Mouse (Mus musculus): ENCODE measurements around the gene Pygl. TPM values are rescaled to one million over a fixed set of nuclear protein-coding genes. Genes with fewer than 3 reads are reported as not detected.

Pygl gene
- total and polyA plus RNA-seq, 3 experiments = 13.9 to 26.9 TPM; not detected in 1

DNA sequence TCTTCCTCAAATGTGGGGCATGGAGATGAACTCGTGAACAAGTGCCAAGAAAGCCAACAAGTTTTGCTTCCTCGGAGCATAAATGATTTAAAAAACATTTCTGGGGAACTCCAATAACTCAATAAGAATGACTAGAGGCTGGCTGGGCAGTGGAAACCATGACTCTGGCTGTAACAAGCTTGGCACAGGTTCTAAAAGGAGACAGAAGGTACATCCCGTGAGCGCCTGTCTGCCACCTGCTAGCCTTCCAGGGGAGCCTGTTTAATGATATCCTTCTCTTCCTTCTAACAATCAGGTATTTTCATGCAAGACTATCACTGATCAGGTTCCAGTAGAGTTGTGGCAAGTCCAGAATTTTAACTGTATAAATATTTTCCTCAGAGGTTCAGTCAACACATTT, 18.8 kb downstream of the Pygl start:
- H3K27ac ChIP-seq (ENCODE audit: control insufficient read depth, low read depth, low read length) = no peak overlapping the region
- H3K4me3 ChIP-seq (ENCODE audit: control insufficient read depth in 1 of 2, insufficient read depth in 1 of 2, low read depth in 2 of 2, low read length in 2 of 2) = no peak overlapping the region
- no peaks in the 10 kb centered on the region for H3K79me2 ChIP-seq (ENCODE audit: control insufficient read depth, insufficient read depth, low read length, poor library complexity)
- no peak overlapping the region for H3K9ac ChIP-seq (ENCODE audit: control insufficient read depth, low read depth, low read length, poor library complexity, severe bottlenecking)
- H3K4me1 ChIP-seq (ENCODE audit: control insufficient read depth in 1 of 2, insufficient read depth in 2 of 2, low read length in 2 of 2) = no peaks in the 10 kb centered on the region
- H3K36me3 ChIP-seq (ENCODE audit: control insufficient read depth in 1 of 2, insufficient read depth in 2 of 2, low read length in 2 of 2) = no peaks in the 10 kb centered on the region; a peak in 1 of 4 replicates
- H3K27me3 ChIP-seq (ENCODE audit: control insufficient read depth in 1 of 2, insufficient read depth in 2 of 2, low read length in 2 of 2) = no peaks in the 10 kb centered on the region
- no peak for DNase-seq (ENCODE audit: low read depth, low spot score)
- H3K9me3 ChIP-seq (replicated peaks; ENCODE audit: insufficient read depth, low read length) = no peaks in the 10 kb centered on the region
- TF ChIP-seq UBTF (IDR thresholded peaks at IDR 0.05; ENCODE audit: borderline replicate concordance, insufficient read depth, low read depth, low read length) (no peak), TAL1 (IDR thresholded peaks at IDR 0.05; ENCODE audit: low read length) (no peak), ETS1 (IDR thresholded peaks at IDR 0.05; ENCODE audit: low read depth, low read length) (no peak), RCOR1 (IDR thresholded peaks at IDR 0.05; ENCODE audit: low read depth, low read length) (no peak), RAD21 (IDR thresholded peaks at IDR 0.05; ENCODE audit: low read depth, low read length) (no peak), TBP (IDR thresholded peaks at IDR 0.05; ENCODE audit: low read depth, low read length) (no peak), ZKSCAN1 (IDR thresholded peaks at IDR 0.05; ENCODE audit: low read depth, low read length) (no peak), ZC3H11A (IDR thresholded peaks at IDR 0.05; ENCODE audit: low read depth, low read length) (no peak), MAZ (IDR thresholded peaks at IDR 0.05; ENCODE audit: low read depth, low read length) (no peak), ZMIZ1 (IDR thresholded peaks at IDR 0.05; ENCODE audit: low read depth, low read length) (no peak), CHD2 (IDR thresholded peaks at IDR 0.05; ENCODE audit: low read length) (no peak), ZNF384 (IDR thresholded peaks at IDR 0.05; ENCODE audit: low read depth, low read length) (no peak), CTCF (IDR thresholded peaks at IDR 0.05 in 2 of 3, conservative IDR thresholded peaks at IDR 0.05 in 1 of 3; ENCODE audit: control insufficient read depth in 1 of 3, insufficient read depth in 1 of 3, low read depth in 2 of 3, low read length in 3 of 3, poor library complexity in 1 of 3, severe bottlenecking in 1 of 3) (no peak), NRF1 (IDR thresholded peaks at IDR 0.05; ENCODE audit: insufficient read depth, low read depth, low read length, poor library complexity, severe bottlenecking) (no peak), USF2 (IDR thresholded peaks at IDR 0.05; ENCODE audit: borderline replicate concordance in 1 of 2, insufficient read depth in 1 of 2, low read depth in 1 of 2, low read length in 2 of 2) (no peak), POLR2A (IDR thresholded peaks at IDR 0.05; ENCODE audit: control insufficient read depth in 1 of 2, insufficient read depth in 1 of 2, low read depth in 1 of 2, low read length in 2 of 2, poor library complexity in 1 of 2) (no peak), POLR2AphosphoS2 (IDR thresholded peaks at IDR 0.05; ENCODE audit: low read length) (no peak), BHLHE40 (IDR thresholded peaks at IDR 0.05; ENCODE audit: borderline replicate concordance, low read depth, low read length) (no peak)

DNA sequence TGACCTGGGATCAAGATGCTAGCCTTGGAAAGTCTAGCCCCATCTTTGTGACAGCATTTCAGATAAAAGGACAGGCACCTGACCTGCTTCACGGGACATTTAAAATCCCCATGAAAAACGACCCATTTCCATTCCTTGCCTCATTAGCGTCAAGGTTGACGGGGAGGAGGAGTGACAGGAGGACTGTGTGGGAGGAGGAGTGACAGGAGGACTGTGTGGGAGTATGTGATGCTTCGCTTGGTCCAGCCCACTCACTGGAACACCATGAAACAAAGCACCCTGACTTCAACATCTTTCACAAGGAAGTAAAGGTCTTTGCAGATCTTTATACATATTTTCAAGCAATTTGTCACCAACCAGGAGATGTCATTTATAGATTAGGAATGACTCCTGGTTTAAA, 23.1 kb downstream of the Pygl start:
- Histone ChIP-seq H3K79me2 (ENCODE audit: control insufficient read depth, insufficient read depth, low read length, poor library complexity) (no peaks in the 10 kb centered on the region), H3K27me3 (ENCODE audit: control insufficient read depth in 1 of 2, insufficient read depth in 2 of 2, low read length in 2 of 2) (no peaks in the 10 kb centered on the region), H3K4me3 (ENCODE audit: control insufficient read depth in 1 of 2, insufficient read depth in 1 of 2, low read depth in 2 of 2, low read length in 2 of 2) (no peak overlapping the region), H3K9me3 (replicated peaks; ENCODE audit: insufficient read depth, low read length) (no peaks in the 10 kb centered on the region), H3K27ac (ENCODE audit: control insufficient read depth, low read depth, low read length) (no peak overlapping the region), H3K9ac (ENCODE audit: control insufficient read depth, low read depth, low read length, poor library complexity, severe bottlenecking) (no peak overlapping the region), H3K36me3 (ENCODE audit: control insufficient read depth in 1 of 2, insufficient read depth in 2 of 2, low read length in 2 of 2) (no peaks in the 10 kb centered on the region; a peak in 1 of 4 replicates), H3K4me1 (ENCODE audit: control insufficient read depth in 1 of 2, insufficient read depth in 2 of 2, low read length in 2 of 2) (no peaks in the 10 kb centered on the region)
- no peak for TF ChIP-seq MEF2A (IDR thresholded peaks at IDR 0.05; ENCODE audit: extremely low read depth, insufficient replicate concordance, low read depth, low read length, poor library complexity, severe bottlenecking)
- no peak for TF ChIP-seq NRF1 (IDR thresholded peaks at IDR 0.05; ENCODE audit: insufficient read depth, low read depth, low read length, poor library complexity, severe bottlenecking)
- no peak for TF ChIP-seq USF2 (IDR thresholded peaks at IDR 0.05; ENCODE audit: borderline replicate concordance in 1 of 2, insufficient read depth in 1 of 2, low read depth in 1 of 2, low read length in 2 of 2)
- no peak for TF ChIP-seq ETS1 (IDR thresholded peaks at IDR 0.05; ENCODE audit: low read depth, low read length)
- no peak for TF ChIP-seq HCFC1 (IDR thresholded peaks at IDR 0.05; ENCODE audit: low read depth, low read length)
- TF ChIP-seq UBTF (IDR thresholded peaks at IDR 0.05; ENCODE audit: borderline replicate concordance, insufficient read depth, low read depth, low read length) = no peak
- no peak for TF ChIP-seq KAT2A (conservative IDR thresholded peaks at IDR 0.05; ENCODE audit: low read depth, low read length)
- no peak for TF ChIP-seq CHD1 (IDR thresholded peaks at IDR 0.05; ENCODE audit: low read depth, low read length)
- TF ChIP-seq MYB (IDR thresholded peaks at IDR 0.05; ENCODE audit: low read depth, low read length) = no peak
- no peak for TF ChIP-seq RAD21 (IDR thresholded peaks at IDR 0.05; ENCODE audit: low read depth, low read length)
- no peak for TF ChIP-seq SMC3 (IDR thresholded peaks at IDR 0.05; ENCODE audit: low read depth, low read length)
- no peak for TF ChIP-seq RCOR1 (IDR thresholded peaks at IDR 0.05; ENCODE audit: low read depth, low read length)
- no peak for TF ChIP-seq TAL1 (IDR thresholded peaks at IDR 0.05; ENCODE audit: low read length)
- TF ChIP-seq MAZ (IDR thresholded peaks at IDR 0.05; ENCODE audit: low read depth, low read length) = no peak
- no peak for TF ChIP-seq ZKSCAN1 (IDR thresholded peaks at IDR 0.05; ENCODE audit: low read depth, low read length)
- DNase-seq (ENCODE audit: low read depth, low spot score) = no peak

Data from MEL (cell line).